Mouse (Mus musculus): ENCODE data around the gene Kcnq4. TPM values are rescaled to one million over a fixed set of nuclear protein-coding genes. Genes with fewer than 3 reads are reported as not detected.

The Kcnq4 gene
- total RNA-seq, 1 experiment, result 0.45 TPM

DNA sequence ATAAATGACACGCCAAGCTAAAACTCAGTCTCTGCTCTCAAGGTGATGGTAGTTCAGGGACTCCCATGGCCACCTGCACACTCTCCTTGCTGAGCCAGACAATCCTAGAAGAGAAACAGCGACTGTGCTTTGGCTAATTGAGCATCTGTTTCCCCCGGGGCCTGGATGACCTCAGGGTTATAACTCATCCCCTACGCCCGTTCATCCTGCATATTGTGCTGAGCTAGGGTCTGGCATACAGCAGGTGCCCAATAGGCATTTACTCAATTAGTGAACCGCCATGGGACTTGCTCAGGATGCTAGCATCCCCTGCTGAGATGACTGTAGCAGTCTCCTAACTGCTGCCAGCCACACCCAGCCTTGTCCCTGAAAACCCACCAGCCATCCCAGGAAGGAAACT is 61.1 kb downstream of the Kcnq4 start:
- Histone ChIP-seq H3K4me1 (ENCODE audit: control insufficient read depth in 2 of 2, insufficient read depth in 2 of 2, low read length in 2 of 2, poor library complexity in 1 of 2) (no peaks in the 10 kb centered on the region), H3K9me3 (ENCODE audit: control insufficient read depth, insufficient read depth, low read depth, low read length) (no peaks in the 10 kb centered on the region), H3K27ac (ENCODE audit: insufficient read depth, low read depth, low read length, poor library complexity, severe bottlenecking) (no peak overlapping the region), H3K36me3 (ENCODE audit: control insufficient read depth, insufficient read depth, low read length, poor library complexity, severe bottlenecking) (no peaks in the 10 kb centered on the region), H3K4me3 (ENCODE audit: insufficient read depth in 1 of 2, low read depth in 1 of 2, low read length in 2 of 2, poor library complexity in 1 of 2, severe bottlenecking in 1 of 2) (no peak overlapping the region), H3K9ac (ENCODE audit: insufficient read depth, low read depth, low read length, poor library complexity, severe bottlenecking) (no peak overlapping the region)
- in situ Hi-C loops (cut with MboI; ENCODE audit: low sequenced_read_pairs in 2 of 2, unreplicated experiment in 2 of 2), result no loop called here
- DNase-seq (ENCODE audit: low read depth, low spot score), result no peak
- TF ChIP-seq HCFC1 (IDR thresholded peaks at IDR 0.05; ENCODE audit: borderline replicate concordance, insufficient read depth, low read length) (no peak), MAFK (IDR thresholded peaks at IDR 0.05; ENCODE audit: insufficient read depth, low read depth, low read length) (no peak), CHD2 (IDR thresholded peaks at IDR 0.05; ENCODE audit: low read depth, low read length) (no peak), ZC3H11A (IDR thresholded peaks at IDR 0.05; ENCODE audit: borderline replicate concordance, low read depth, low read length) (no peak), ZNF384 (IDR thresholded peaks at IDR 0.05; ENCODE audit: low read depth, low read length) (no peak)

DNA sequence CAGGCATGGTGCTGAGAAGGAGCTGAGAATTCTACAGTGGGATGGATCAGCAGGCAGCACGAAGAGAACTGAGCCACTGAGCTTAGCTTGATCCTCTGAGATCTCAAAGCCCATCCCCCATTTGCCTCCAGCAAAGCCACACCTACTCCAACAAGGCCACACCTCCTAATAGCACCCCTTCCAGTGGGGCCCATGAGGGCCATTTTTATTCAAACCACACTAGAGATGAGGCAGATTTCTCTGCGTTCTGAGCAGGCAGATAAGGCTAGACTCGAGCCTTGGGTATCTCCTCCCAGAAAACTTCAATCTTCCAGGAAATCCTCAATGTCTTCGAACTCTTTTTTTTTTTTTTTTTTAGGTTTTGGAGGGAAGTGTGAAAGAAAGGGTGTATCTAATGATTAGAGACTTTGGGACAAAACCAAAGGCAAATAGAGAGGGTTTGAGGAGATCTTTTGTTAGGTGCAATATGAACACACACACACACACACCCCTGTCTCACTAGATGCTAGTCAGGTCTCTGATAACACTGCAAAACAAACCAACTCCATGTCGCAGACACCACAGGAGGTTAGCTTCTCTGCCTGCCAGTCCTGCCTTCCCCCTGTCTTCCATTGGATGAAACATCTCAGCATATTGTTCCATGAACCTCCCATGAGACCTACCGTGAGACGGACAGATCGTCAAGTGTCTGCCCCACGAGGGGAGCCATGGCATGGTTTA is 65.0 kb downstream of the Kcnq4 start:
- H3K9ac ChIP-seq (ENCODE audit: insufficient read depth, low read depth, low read length, poor library complexity, severe bottlenecking), result no peak overlapping the region
- H3K36me3 ChIP-seq (ENCODE audit: control insufficient read depth, insufficient read depth, low read length, poor library complexity, severe bottlenecking), result no peaks in the 10 kb centered on the region
- H3K4me1 ChIP-seq (ENCODE audit: control insufficient read depth in 2 of 2, insufficient read depth in 2 of 2, low read length in 2 of 2, poor library complexity in 1 of 2), result peaks cover 0 to 2% of the 10 kb centered on the region in 2 experiments; a peak in 2 of 4 replicates
- no peak overlapping the region for H3K4me3 ChIP-seq (ENCODE audit: insufficient read depth in 1 of 2, low read depth in 1 of 2, low read length in 2 of 2, poor library complexity in 1 of 2, severe bottlenecking in 1 of 2)
- in situ Hi-C loops (cut with MboI; ENCODE audit: low sequenced_read_pairs in 2 of 2, unreplicated experiment in 2 of 2), result no loop called here
- no peaks in the 10 kb centered on the region for H3K9me3 ChIP-seq (ENCODE audit: control insufficient read depth, insufficient read depth, low read depth, low read length)
- no peak for TF ChIP-seq ZNF384 (IDR thresholded peaks at IDR 0.05; ENCODE audit: low read depth, low read length)
- H3K27ac ChIP-seq (ENCODE audit: insufficient read depth, low read depth, low read length, poor library complexity, severe bottlenecking), result no peak overlapping the region
- DNase-seq (ENCODE audit: low read depth, low spot score), result no peak

DNA sequence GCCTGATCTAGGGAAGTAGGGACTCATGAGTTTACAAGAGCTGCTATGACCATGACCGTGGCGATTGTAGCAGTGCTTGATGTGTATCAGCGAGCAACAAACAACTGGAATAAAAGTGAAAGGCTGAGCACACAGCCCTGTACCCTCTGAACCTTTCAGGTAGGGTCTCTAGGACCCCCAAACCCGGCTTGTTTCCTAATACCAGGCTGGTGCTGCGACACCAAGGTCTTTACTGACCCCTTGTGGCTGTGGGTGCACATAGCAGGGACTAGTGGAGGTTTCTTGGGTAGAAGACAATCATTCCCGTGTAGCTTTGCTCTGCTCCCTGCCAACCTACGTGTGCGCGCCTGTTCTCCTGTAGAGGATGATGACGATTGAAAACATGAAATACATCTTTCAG is 66.2 kb downstream of the Kcnq4 start:
- H3K9ac ChIP-seq (ENCODE audit: insufficient read depth, low read depth, low read length, poor library complexity, severe bottlenecking), result no peak overlapping the region
- H3K9me3 ChIP-seq (ENCODE audit: control insufficient read depth, insufficient read depth, low read depth, low read length), result no peaks in the 10 kb centered on the region
- H3K4me3 ChIP-seq (ENCODE audit: insufficient read depth in 1 of 2, low read depth in 1 of 2, low read length in 2 of 2, poor library complexity in 1 of 2, severe bottlenecking in 1 of 2), result no peak overlapping the region
- TF ChIP-seq ZC3H11A (IDR thresholded peaks at IDR 0.05; ENCODE audit: borderline replicate concordance, low read depth, low read length) (peak; percentile 53; the same call in 1 of the 2 replicates), HCFC1 (IDR thresholded peaks at IDR 0.05; ENCODE audit: borderline replicate concordance, insufficient read depth, low read length) (no peak), CHD2 (IDR thresholded peaks at IDR 0.05; ENCODE audit: low read depth, low read length) (no peak), ZNF384 (IDR thresholded peaks at IDR 0.05; ENCODE audit: low read depth, low read length) (no peak), MAFK (IDR thresholded peaks at IDR 0.05; ENCODE audit: insufficient read depth, low read depth, low read length) (no peak)
- in situ Hi-C loops (cut with MboI; ENCODE audit: low sequenced_read_pairs in 2 of 2, unreplicated experiment in 2 of 2), result no loop called here
- peak; percentile 62 for DNase-seq (ENCODE audit: low read depth, low spot score)
- peaks cover 0 to 2% of the 10 kb centered on the region in 2 experiments; a peak in 2 of 4 replicates for H3K4me1 ChIP-seq (ENCODE audit: control insufficient read depth in 2 of 2, insufficient read depth in 2 of 2, low read length in 2 of 2, poor library complexity in 1 of 2)
- H3K36me3 ChIP-seq (ENCODE audit: control insufficient read depth, insufficient read depth, low read length, poor library complexity, severe bottlenecking), result no peaks in the 10 kb centered on the region
- H3K27ac ChIP-seq (ENCODE audit: insufficient read depth, low read depth, low read length, poor library complexity, severe bottlenecking), result no peak overlapping the region

DNA sequence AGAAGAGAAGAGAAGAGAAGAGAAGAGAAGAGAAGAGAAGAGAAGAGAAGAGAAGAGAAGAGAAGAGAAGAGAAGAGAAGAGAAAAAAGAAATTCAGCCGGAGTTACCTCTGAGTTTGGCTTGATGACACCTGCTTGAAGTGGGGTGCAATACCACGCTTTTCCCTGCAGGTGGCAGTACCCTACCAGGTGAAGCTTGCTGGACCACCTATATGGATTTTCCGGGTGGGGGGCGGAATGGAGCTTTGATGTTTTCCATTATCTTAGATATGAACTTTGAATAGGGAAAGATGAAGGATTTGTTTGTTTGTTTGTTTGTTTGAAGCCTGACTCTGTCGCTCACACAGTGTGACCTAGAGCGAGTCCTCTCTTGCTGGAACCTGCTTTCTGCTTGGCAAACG is 67.5 kb downstream of the Kcnq4 start:
- in situ Hi-C loops (cut with MboI; ENCODE audit: low sequenced_read_pairs in 2 of 2, unreplicated experiment in 2 of 2), result no loop called here
- H3K9me3 ChIP-seq (ENCODE audit: control insufficient read depth, insufficient read depth, low read depth, low read length), result no peaks in the 10 kb centered on the region
- H3K4me1 ChIP-seq (ENCODE audit: control insufficient read depth in 2 of 2, insufficient read depth in 2 of 2, low read length in 2 of 2, poor library complexity in 1 of 2), result peaks cover 0 to 2% of the 10 kb centered on the region in 2 experiments; a peak in 2 of 4 replicates
- no peak overlapping the region for H3K4me3 ChIP-seq (ENCODE audit: insufficient read depth in 1 of 2, low read depth in 1 of 2, low read length in 2 of 2, poor library complexity in 1 of 2, severe bottlenecking in 1 of 2)
- H3K27ac ChIP-seq (ENCODE audit: insufficient read depth, low read depth, low read length, poor library complexity, severe bottlenecking), result no peak overlapping the region
- H3K36me3 ChIP-seq (ENCODE audit: control insufficient read depth, insufficient read depth, low read length, poor library complexity, severe bottlenecking), result no peaks in the 10 kb centered on the region
- no peak overlapping the region for H3K9ac ChIP-seq (ENCODE audit: insufficient read depth, low read depth, low read length, poor library complexity, severe bottlenecking)
- no peak for DNase-seq (ENCODE audit: low read depth, low spot score)
- no peak for TF ChIP-seq MAFK (IDR thresholded peaks at IDR 0.05; ENCODE audit: insufficient read depth, low read depth, low read length)
- TF ChIP-seq ZC3H11A (IDR thresholded peaks at IDR 0.05; ENCODE audit: borderline replicate concordance, low read depth, low read length), result peak; percentile 61
- no peak for TF ChIP-seq CHD2 (IDR thresholded peaks at IDR 0.05; ENCODE audit: low read depth, low read length)
- TF ChIP-seq HCFC1 (IDR thresholded peaks at IDR 0.05; ENCODE audit: borderline replicate concordance, insufficient read depth, low read length), result no peak

DNA sequence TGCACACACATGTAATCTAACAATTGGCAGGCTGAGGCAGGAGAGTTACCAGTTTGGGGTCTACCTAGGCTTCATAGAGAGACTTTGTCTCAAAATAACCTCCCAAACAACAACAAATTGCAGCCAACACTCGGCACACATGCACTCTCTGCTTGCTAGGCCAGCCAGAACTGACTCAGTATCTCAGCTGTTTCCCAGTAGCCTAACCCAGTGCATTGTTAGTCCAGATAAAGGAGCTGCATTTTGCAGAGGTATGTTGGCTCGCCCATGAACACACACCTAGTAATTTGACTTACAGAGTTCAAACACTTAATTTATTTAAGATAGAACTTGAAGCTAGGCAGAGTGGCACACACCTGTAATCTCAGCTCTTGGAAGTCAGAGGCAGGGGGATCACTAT is 72.8 kb downstream of the Kcnq4 start:
- TF ChIP-seq HCFC1 (IDR thresholded peaks at IDR 0.05; ENCODE audit: borderline replicate concordance, insufficient read depth, low read length) (no peak), CHD2 (IDR thresholded peaks at IDR 0.05; ENCODE audit: low read depth, low read length) (no peak), ZNF384 (IDR thresholded peaks at IDR 0.05; ENCODE audit: low read depth, low read length) (no peak), MAFK (IDR thresholded peaks at IDR 0.05; ENCODE audit: insufficient read depth, low read depth, low read length) (no peak), ZC3H11A (IDR thresholded peaks at IDR 0.05; ENCODE audit: borderline replicate concordance, low read depth, low read length) (no peak)
- Histone ChIP-seq H3K27ac (ENCODE audit: insufficient read depth, low read depth, low read length, poor library complexity, severe bottlenecking) (no peak overlapping the region), H3K4me1 (ENCODE audit: control insufficient read depth in 2 of 2, insufficient read depth in 2 of 2, low read length in 2 of 2, poor library complexity in 1 of 2) (no peaks in the 10 kb centered on the region; a peak in 1 of 4 replicates), H3K9ac (ENCODE audit: insufficient read depth, low read depth, low read length, poor library complexity, severe bottlenecking) (no peak overlapping the region), H3K4me3 (ENCODE audit: insufficient read depth in 1 of 2, low read depth in 1 of 2, low read length in 2 of 2, poor library complexity in 1 of 2, severe bottlenecking in 1 of 2) (no peak overlapping the region), H3K9me3 (ENCODE audit: control insufficient read depth, insufficient read depth, low read depth, low read length) (no peaks in the 10 kb centered on the region), H3K36me3 (ENCODE audit: control insufficient read depth, insufficient read depth, low read length, poor library complexity, severe bottlenecking) (no peaks in the 10 kb centered on the region)
- DNase-seq (ENCODE audit: low read depth, low spot score), result no peak
- in situ Hi-C loops (cut with MboI; ENCODE audit: low sequenced_read_pairs in 2 of 2, unreplicated experiment in 2 of 2), result no loop called here

Measured in ES-E14 (cell line).